In the genomic region with DNA sequence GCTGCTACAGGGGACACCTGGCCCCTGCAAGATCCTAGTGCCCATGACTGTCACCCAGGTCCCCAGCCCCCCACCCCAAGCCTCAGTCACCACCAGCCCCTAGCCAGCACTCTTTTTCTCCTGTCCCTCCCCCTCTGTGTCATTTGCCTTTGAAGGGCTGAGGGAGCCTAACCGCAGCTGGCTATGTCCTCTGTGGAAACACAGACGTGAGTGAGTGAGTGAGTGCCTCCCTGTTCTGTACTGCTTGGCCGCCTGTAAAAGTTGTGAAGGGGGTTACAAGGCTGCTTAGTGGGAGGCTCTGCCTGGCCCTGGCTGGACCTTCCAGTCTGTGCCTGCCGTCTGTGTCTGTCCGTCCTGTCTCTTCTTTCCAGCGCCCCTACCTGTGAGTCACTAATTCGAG, we compare ENCODE assay signal across 10 mouse cellular contexts. TPM values are rescaled to one million over a fixed set of nuclear protein-coding genes. Genes with fewer than 3 reads are reported as not detected.
DNase-seq lines count a peak whose midpoint lies in the region; ATAC-seq and TF ChIP-seq lines count a peak whose summit lies in the region.
"Had no signal": no experiment of that assay in that cellular context is flagged by ENCODE, and none has a peak within 500 bp of the region (broad histone marks: within the 10 kb centered on the region; RNA-seq: fewer than 3 reads in every experiment).

No protein-coding gene starts in this region.

- no peaks in the 10 kb centered on the region for H3K36me3 ChIP-seq in intestine, embryonic 14.5 days (ENCODE audit: control insufficient read depth, insufficient read depth, low read length)
- H3K36me3 ChIP-seq in intestine, postnatal 0 days (ENCODE audit: control insufficient read depth, insufficient read depth): no peaks in the 10 kb centered on the region
- H3K36me3 ChIP-seq in embryonic facial prominence, embryonic 14.5 days (ENCODE audit: control insufficient read depth, insufficient read depth, low read length): no peaks in the 10 kb centered on the region
- no peaks in the 10 kb centered on the region for H3K36me3 ChIP-seq in liver, embryonic 13.5 days

- no peak for TF ChIP-seq CTCF in intestine, postnatal 0 days (IDR thresholded peaks at IDR 0.05; ENCODE audit: low read depth)

- no peak; the same call in 1 of the 2 replicates for ATAC-seq in intestine, embryonic 14.5 days (replicated peaks; ENCODE audit: low FRiP score, low TSS enrichment, low read depth)
- no peak for ATAC-seq in intestine, postnatal 0 days
- no peak; the same call in 1 of the 2 replicates for ATAC-seq in embryonic facial prominence, embryonic 14.5 days (ENCODE audit: low read depth)
- ATAC-seq in liver, embryonic 13.5 days (ENCODE audit: low read depth): peak; percentile 37
- ATAC-seq: forebrain, embryonic 16.5 days had no signal

- no peaks in the 10 kb centered on the region for H3K9me3 ChIP-seq in intestine, embryonic 14.5 days (ENCODE audit: control insufficient read depth, low read length)
- H3K9me3 ChIP-seq in intestine, postnatal 0 days (ENCODE audit: control insufficient read depth): no peaks in the 10 kb centered on the region
- no peaks in the 10 kb centered on the region for H3K9me3 ChIP-seq in embryonic facial prominence, embryonic 14.5 days (ENCODE audit: control insufficient read depth, low read length)
- H3K9me3 ChIP-seq in liver, embryonic 13.5 days (replicated peaks): no peaks in the 10 kb centered on the region

- H3K4me1 ChIP-seq in intestine, embryonic 14.5 days (replicated peaks; ENCODE audit: control insufficient read depth, insufficient read depth, low read length): 0 out of 2 replicates have a peak, but pooled peaks cover 9% of the 10 kb centered on the region
- no peaks in the 10 kb centered on the region for H3K4me1 ChIP-seq in intestine, postnatal 0 days (replicated peaks; ENCODE audit: control insufficient read depth, insufficient read depth, low read length)
- no peaks in the 10 kb centered on the region for H3K4me1 ChIP-seq in embryonic facial prominence, embryonic 14.5 days (ENCODE audit: control insufficient read depth, insufficient read depth, low read length)
- H3K4me1 ChIP-seq in liver, embryonic 13.5 days (replicated peaks): peaks cover 12% of the 10 kb centered on the region

- H3K9ac ChIP-seq in intestine, embryonic 14.5 days (ENCODE audit: low read length): 0 out of 2 replicates have a peak overlapping the region, but pooled peaks have one; percentile 5
- no peak overlapping the region for H3K9ac ChIP-seq in intestine, postnatal 0 days (ENCODE audit: low read depth, low read length)
- H3K9ac ChIP-seq in embryonic facial prominence, embryonic 14.5 days (ENCODE audit: low read depth, low read length): peak overlapping the region; percentile 19; the same call in 1 of the 2 replicates
- H3K9ac ChIP-seq in liver, embryonic 13.5 days: no peak overlapping the region

- H3K27me3 ChIP-seq in intestine, embryonic 14.5 days (replicated peaks; ENCODE audit: control insufficient read depth, insufficient read depth, low read length): no peaks in the 10 kb centered on the region
- H3K27me3 ChIP-seq in intestine, postnatal 0 days (replicated peaks; ENCODE audit: control insufficient read depth, insufficient read depth, low read length): no peaks in the 10 kb centered on the region
- H3K27me3 ChIP-seq in embryonic facial prominence, embryonic 14.5 days (replicated peaks; ENCODE audit: control insufficient read depth, insufficient read depth, low read length): no peaks in the 10 kb centered on the region
- H3K27me3 ChIP-seq in liver, embryonic 13.5 days: no peaks in the 10 kb centered on the region

- DNase-seq in embryo, embryonic 11 days: peak; percentile 16
- no peak for DNase-seq in embryo, embryonic 9.5 days (ENCODE audit: extremely low spot score)
- no peak for DNase-seq in intestine, embryonic 14.5 days (ENCODE audit: low spot score)
- DNase-seq in embryonic facial prominence, embryonic 14.5 days (ENCODE audit: low spot score): no peak
- no peak for DNase-seq in liver, embryonic 13.5 days
- DNase-seq in left cerebral cortex, adult 9 months (ENCODE audit: low spot score in 2 of 2): no peak
- DNase-seq in spleen, postnatal 14 days (ENCODE audit: low spot score in 2 of 2): no peak
- DNase-seq: left cerebral cortex, postnatal 4 days had no signal

- no peak overlapping the region for H3K4me3 ChIP-seq in intestine, embryonic 14.5 days (ENCODE audit: low read depth, low read length)
- H3K4me3 ChIP-seq in intestine, postnatal 0 days (ENCODE audit: low read depth, low read length): no peak overlapping the region
- H3K4me3 ChIP-seq in embryonic facial prominence, embryonic 14.5 days (ENCODE audit: low read depth, low read length): no peak overlapping the region
- H3K4me3 ChIP-seq in liver, embryonic 13.5 days (replicated peaks): no peak overlapping the region

- H3K4me2 ChIP-seq in intestine, embryonic 14.5 days (ENCODE audit: low read length): no peak overlapping the region
- no peak overlapping the region for H3K4me2 ChIP-seq in intestine, postnatal 0 days (replicated peaks; ENCODE audit: low read depth)
- no peak overlapping the region for H3K4me2 ChIP-seq in embryonic facial prominence, embryonic 14.5 days (ENCODE audit: low read depth, low read length)
- H3K4me2 ChIP-seq in liver, embryonic 13.5 days: no peak overlapping the region

- 51% methylated on average over 7 of the region's 7 CpGs for WGBS in intestine, embryonic 14.5 days
- WGBS in intestine, postnatal 0 days: 65% methylated on average over 7 of the region's 7 CpGs
- WGBS in embryonic facial prominence, embryonic 14.5 days: 48% methylated on average over 7 of the region's 7 CpGs
- WGBS in liver, embryonic 13.5 days (ENCODE audit: insufficient replicate concordance): 53% methylated on average over 7 of the region's 7 CpGs

- peak overlapping the region; percentile 57 for H3K27ac ChIP-seq in intestine, embryonic 14.5 days (ENCODE audit: low read depth)
- no peak overlapping the region for H3K27ac ChIP-seq in intestine, postnatal 0 days (ENCODE audit: low read depth, low read length)
- H3K27ac ChIP-seq in embryonic facial prominence, embryonic 14.5 days (replicated peaks; ENCODE audit: low read depth, low read length): no peak overlapping the region
- peak overlapping the region; percentile 80 for H3K27ac ChIP-seq in liver, embryonic 13.5 days

RNA-seq across cellular contexts. Expression of a gene that starts 5.4 kb away (rescaled TPM):
- 5.1 and 5.2 TPM in 2 replicates for polyA plus RNA-seq in intestine, embryonic 14.5 days (2014; fragmentation: Nextera tagmentation; extraction: Ambion mirVana)
- polyA plus RNA-seq in intestine, postnatal 0 days (2015; fragmentation: Nextera tagmentation; extraction: Ambion mirVana): 3.4 and 4.0 TPM in 2 replicates
- 4.8 and 5.8 TPM in 2 replicates for polyA plus RNA-seq in embryonic facial prominence, embryonic 14.5 days (2014; fragmentation: Nextera tagmentation; extraction: Ambion mirVana)
- polyA plus RNA-seq in liver, embryonic 13.5 days (2015; fragmentation: Nextera tagmentation; extraction: Ambion mirVana): 1.0 and 1.1 TPM in 2 replicates

Comparison
In these comparisons a context has a peak if more than half of its experiments do, and no peak if none do; other contexts are left out.
1. H3K27ac ChIP-seq: peak in intestine, embryonic 14.5 days (single experiment) and liver, embryonic 13.5 days (single experiment); none in intestine, postnatal 0 days (single experiment) and embryonic facial prominence, embryonic 14.5 days (single experiment).
2. H3K9ac ChIP-seq: peak in intestine, embryonic 14.5 days (single experiment) and embryonic facial prominence, embryonic 14.5 days (single experiment); none in intestine, postnatal 0 days (single experiment) and liver, embryonic 13.5 days (single experiment).